Mouse (Mus musculus): ENCODE measurements around the gene Myt1l.

Gene Myt1l

DNA sequence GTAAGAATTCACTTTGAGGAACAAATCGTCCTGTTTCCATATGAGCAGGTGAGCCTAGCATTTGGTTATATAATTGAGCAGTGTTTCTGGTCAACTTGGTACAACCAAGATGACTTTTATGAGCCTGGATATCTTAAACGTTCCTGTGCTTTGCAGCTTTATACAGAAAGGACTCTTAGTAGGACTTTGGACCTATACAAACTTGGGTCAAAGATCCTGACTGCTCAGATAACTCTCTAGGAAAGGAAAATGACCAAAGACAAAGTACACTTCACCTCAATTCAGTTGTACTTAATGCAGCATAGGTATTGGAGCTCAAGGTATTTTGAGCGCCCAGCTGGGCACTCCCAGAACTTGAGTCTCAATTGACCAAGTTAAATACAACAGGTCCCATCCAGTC is 388.0 kb downstream of the Myt1l start:
- no peak for DNase-seq (ENCODE audit: low spot score)

DNA sequence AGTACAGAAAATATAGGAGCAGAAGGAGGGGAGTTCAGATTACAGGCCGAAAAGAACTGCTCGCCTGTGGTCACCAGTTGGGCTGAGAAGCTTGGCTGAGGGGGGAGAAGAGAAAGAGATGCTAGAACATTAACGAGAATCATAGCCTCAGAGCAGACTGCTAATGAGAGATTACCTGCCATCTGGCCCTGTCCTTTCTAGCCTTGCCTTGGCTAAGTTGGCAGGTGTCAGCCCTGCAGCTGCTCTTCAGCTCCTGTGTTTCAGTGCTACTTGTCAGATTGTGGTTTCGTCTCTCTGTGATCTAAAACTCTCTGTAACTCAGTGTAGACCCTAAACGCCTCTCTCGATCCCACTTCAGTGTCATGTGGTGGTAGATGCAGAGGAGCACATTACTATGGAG is 388.6 kb downstream of the Myt1l start:
- no peak for DNase-seq (ENCODE audit: low spot score)

DNA sequence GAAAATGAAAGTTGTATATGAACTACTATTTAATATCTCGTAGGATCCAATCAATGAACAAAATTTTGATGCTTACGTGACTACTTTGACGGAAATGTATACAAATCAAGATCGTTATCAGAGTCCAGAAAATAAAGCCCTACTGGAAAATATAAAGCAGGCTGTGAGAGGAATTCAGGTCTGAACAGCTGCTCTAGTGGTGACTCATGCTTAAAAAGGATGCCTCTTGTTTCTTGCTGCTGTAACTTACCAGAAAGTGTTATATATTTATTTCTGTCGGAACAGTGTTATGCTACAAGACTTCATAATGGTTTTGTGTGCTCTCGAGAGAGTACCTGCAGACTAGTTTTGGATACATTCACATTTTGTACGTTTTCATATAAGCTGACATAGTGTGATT is 392.1 kb downstream of the Myt1l start:
- no peak for DNase-seq (ENCODE audit: low spot score)

DNA sequence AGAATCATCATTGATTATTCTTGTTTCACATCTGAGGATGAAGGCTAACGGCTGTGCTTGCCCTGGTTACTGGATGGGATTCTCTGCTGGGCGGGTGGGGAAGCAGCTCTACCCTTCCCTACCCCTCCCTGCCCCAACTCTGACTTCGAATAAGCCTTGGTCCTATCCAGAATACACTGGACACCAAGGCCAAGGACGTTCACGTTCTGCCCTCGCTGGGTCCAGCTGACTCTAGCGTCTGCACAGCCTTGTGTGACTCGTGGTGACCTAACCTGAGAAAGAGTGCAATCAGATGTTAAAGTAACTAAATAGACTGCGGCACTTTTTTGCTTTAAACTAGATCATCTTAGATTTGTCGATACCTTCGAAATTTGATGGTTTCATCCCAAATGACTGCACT is 393.3 kb downstream of the Myt1l start:
- DNase-seq (ENCODE audit: low spot score), result no peak

DNA sequence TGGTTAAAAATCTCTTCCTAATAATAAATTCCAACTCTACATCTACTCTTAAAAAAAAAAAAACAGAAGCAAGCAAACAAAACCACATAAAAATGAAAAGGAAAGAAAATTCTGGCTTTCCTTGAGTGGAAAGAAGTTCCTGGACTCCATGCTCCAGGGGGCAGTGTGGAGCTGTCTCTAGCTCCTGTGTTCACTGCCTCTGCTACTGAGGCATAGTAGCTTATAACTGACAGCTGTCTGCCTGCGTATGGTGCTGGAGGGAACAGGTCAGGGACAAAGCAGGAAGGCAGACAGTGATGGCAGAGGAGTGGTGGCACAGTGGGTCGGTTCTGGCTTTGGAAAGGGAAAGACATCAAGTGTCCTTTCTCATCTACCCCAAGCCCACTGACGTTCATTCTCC is 398.7 kb downstream of the Myt1l start:
- no peak for DNase-seq (ENCODE audit: low spot score)

DNA sequence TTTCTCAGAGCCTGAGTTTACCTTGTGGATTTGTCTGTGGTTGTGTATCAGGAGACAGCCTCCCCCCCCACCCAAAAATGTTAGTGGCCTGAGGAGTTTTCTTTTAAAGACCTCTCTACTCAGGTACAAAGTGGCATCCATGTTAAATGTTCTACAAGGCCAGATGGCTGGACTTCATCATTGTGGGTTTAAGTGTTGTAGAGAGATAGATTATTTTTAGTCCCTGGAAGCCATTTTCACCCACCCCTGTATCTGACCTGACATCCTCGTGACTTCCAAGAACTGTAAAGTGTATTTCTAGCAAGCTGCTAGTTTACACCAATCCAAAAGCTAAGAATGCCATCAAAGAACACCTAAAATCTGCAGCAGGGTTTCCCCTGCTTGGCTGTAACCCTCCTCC is 402.4 kb downstream of the Myt1l start:
- DNase-seq (ENCODE audit: low spot score), result no peak

DNA sequence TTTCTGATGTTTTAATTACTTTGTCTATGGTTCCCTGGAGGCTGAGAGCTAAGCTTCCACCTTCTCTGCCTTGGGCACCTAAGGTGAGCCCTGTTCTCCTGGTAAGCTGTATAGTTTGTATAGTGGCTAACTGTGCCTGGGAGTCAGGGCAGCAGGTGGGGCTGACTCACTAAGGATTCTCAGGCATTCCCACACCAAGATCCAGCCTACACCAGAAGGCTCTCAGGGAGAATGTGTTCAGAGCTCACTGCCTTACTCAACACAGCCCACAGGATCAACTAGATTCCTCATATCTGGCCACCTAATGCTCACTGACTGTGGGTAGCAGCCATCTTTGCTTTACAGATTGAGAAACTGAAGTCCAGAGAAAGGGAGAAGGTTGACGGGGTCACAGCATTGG is 404.8 kb downstream of the Myt1l start:
- DNase-seq (ENCODE audit: low spot score), result no peak

DNA sequence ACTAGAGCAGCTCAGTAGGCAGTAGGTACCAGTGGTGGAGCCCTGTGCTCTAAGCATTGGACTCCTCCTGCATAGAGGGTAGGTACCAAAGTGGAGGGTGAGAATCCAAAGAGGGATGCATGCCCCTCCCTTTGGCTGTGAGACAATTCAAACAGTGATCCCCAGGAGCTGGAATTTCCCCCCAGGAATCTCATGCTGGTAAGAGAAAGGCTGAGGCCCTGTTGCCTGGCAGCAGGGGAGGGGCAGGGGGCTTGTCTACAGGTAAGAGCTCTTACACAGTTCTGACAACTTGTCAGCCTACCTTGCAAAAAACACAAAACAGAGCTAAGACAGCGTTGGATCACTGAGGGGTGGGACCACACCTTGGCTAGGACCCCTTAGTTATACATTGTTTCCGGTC is 405.3 kb downstream of the Myt1l start:
- DNase-seq (ENCODE audit: low spot score), result no peak

DNA sequence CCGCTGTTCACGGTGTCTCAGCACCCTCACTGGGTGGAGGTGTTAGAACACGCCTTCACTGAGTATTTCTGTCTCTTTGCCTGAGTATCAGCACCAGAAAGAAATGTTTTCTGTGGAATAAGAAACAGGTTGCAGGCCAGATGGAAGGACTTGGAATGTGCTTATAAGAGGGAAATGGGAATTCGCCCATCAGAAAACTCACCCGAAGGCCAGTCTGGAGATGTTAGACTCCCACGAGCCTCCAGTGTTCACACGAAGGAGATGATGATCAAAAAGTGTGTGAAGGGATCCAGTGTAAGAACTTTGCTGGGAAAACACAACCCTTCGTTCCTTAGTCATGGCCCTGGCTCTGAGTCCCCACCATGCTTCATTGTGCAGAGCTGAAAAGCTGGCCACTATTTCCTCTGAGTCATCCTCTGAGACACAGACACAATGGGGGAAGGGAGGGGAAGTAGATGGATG is 406.0 kb downstream of the Myt1l start:
- no peak for DNase-seq (ENCODE audit: low spot score)

DNA sequence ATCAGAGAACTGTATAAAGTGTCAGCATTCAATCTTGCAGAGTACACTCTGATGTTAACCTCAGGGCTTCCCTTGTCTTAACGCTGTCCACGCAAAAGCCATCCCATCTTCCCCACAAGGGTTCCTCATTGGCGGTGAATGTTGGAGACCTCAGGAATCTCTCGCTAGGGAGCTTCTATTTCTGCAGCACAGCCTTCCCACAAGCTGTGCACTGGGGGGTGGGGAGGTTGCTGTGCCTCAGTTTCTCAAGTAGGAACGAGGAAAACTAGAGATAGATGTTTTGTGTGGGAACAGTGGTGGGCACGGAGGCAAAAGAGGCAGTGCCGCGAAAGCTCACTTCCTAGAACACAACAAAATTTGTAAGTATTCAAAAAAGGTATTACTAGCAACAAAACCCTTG is 409.1 kb downstream of the Myt1l start, which contains the start of gene Pxdn:
Gene Pxdn (plus strand): TSS at position 301 of the 400 bp plus-strand sequence.
- DNase-seq (ENCODE audit: low spot score), result no peak

DNA sequence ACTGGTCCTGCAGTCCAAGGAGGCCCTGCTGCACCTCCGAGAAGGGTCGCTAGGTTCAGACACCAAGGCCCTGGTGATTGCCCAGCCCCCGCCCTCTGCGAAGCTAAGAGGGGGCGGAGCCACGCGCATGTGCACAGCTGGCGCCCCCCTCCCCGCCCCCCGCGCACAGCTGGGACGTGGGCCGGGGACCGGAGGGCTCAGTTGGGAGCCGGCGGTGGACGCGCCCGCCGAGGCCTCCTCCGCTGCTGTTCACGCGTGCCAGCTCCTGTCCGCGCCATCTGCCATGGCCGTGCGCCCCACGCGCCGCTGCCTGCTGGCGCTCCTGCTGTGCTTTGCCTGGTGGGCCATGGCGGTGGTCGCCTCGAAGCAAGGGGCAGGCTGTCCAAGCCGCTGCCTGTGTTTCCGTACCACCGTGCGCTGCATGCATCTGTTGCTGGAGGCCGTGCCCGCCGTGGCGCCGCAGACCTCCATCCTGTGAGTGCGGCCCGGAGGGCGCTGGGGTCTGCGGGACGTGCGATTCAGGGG is 409.7 kb downstream of the Myt1l start:
- peak; percentile 52 for DNase-seq (ENCODE audit: low spot score)

DNA sequence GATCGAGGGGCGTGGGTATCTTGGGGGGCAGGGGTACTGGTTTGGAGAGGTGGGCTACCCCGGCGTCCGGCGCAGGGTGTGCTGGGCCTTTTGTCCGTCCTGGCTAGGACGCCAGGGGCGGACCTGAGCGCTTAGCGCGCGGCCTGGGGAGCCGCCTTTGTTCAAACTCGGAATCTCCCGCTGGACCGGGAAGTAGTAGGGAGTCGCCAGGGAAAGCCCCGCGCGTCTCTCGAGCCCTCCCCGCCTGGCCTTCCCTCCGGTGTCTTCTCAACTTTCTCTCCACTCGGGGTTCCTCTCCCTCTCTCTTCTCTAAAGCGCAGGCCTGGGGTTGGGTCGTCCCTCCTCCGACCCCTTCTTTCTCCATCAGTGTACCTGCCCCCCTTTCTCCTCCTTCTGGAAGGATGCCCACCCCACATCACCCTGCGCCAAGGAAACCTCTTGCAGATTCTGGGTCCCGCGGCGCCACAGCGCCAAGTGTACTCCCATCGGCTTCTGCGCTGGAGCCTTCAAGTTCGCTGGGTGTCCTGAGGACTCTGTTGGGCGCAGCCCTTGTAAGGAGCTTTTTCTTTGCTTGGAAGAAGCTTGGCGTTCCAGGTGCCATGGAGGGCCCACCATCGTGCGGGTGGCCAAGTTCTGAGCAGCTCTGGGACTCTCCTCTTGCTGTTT is 410.3 kb downstream of the Myt1l start:
- peak; percentile 56 for DNase-seq (ENCODE audit: low spot score)

DNA sequence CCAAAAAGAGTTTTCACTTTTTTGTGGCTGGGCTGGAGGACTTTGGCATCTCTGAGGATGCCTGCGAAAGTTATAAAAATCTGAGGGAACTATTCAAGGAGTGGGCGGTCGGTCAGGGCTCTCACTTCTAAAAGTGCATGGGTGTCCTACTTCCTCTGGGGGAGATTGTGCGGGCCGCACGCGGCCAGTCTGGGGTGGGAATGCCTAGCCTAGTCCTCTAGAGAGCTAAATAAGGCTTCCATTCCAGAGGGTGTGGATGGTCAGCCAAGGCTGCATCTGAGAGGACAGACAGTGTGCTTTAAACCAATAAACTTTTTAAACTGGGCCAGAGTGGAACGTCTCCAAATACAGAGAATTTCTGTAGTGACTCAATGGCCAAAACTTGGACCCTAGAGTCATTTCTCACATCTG is 411.1 kb downstream of the Myt1l start:
- no peak for DNase-seq (ENCODE audit: low spot score)

DNA sequence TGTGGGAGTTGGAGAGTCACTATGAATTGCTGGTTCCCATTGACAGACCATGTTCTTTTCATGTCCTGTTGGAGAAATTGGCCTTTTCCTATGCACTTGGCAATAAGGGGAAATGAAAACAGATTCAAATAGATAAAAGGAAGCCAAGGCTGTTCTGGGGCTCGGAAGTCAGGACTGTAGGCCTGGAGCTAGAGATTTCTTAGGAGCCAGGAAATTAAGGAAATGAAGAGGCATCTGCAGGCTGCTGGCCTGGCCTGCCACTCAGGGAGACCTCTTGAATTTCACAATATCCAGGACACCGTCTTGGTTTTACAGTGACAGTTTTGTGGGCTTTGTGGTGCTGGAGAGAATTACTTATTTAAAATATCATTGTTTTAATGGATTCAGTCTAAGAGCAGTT is 414.3 kb downstream of the Myt1l start:
- DNase-seq (ENCODE audit: low spot score), result no peak

DNA sequence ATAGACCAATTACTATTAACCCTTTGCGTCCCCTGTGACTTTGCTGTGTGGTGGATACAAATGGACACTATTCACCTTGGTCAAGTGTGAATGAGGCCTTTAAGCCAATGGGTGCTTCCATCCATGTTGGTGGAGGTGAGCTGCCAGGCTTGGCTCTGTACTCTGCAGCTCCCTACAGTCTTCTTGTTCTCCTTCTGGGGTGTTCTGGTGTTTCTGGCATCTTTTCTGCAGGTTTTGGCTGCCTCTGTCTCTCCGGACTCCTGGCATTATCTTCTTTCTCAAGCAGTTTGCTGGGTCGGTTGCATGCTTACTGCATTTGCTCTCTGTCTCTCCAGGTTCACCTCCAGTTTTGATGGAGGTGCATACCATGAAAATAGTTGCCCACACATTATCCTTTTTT is 416.5 kb downstream of the Myt1l start:
- DNase-seq (ENCODE audit: low spot score), result no peak

DNA sequence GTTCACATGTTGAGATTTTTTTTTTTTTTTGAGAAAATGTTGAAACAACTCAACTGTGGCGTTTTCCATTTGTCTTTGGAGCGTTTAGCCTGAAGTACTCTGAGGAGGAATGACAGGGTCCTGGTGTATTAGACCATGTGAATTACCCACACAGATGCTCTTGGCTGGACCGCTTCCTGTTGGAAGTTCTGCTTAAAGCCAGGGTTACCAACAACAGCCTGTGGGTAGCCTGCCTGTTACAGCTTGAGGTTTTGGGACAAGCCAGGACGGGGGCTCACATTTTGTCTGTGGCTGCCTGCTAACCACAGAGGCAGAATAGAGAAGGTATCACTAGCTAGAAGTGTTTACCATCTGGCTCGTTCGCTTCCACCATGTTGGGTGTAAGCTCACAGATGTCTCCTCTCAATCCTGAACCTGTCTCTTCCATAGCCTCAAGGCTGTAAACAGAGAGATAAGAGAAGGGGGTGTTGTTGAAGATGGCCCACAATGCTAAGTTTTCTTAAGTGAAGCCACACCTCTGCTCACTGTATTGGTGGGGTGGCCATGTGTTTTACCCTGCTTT is 417.1 kb downstream of the Myt1l start:
- no peak for DNase-seq (ENCODE audit: low spot score)

DNA sequence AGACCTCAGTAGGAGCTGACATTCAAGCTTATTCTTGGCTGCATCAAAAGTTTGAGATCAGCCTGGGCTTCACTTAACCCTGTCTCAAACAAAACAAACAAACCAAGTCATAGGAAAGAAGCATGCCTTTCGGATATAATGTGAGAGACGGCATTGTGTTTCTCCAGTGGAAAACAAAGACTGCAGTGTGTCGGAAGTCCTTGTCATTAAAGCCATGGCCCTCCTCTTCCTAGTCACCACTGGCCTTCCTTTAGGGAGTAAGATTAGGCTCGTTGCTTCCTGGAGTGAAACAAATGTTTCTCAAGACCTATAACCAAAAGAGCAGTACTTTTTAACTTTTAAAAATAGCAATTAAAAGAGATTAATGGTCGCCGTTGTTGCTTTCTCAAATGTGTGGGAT is 422.9 kb downstream of the Myt1l start:
- DNase-seq (ENCODE audit: low spot score), result no peak

DNA sequence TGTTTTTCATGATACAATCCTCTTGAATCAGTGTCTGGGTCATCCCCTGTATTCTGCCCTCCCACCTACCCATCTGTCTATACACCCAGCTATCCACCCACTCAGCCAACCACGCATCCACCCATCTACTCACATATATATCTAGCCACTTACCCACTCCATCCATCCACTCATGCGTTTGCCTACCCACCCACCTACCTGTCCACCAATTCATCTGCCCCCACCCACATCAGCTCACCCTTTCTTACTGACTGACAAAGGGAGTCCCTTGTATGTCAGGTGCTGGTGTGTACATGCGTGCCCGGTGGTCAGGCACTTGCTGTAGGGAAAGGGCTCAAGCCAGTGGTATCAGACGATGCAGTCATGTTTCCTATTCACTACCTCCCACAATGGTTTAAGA is 423.3 kb downstream of the Myt1l start:
- no peak for DNase-seq (ENCODE audit: low spot score)

DNA sequence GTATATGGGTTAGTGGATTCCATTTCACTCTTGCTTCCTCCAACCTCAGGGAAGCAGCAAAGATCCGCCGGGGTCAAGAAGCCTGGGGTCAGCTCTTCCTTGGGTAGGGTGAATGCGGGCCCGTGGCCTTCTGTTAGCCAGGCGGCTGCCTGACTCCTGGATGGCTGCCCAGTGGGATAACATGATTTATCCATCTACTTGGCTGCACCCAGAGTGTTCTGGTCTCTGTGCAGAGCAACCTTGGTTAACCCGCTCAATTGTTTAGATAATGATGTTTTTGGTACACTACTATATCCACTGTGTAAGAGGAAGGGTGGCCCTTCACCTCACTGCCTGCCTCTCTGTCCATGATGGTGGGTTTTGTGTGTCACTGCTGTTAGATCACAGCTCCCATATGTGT is 423.9 kb downstream of the Myt1l start:
- peak; percentile 37 for DNase-seq (ENCODE audit: low spot score)

DNA sequence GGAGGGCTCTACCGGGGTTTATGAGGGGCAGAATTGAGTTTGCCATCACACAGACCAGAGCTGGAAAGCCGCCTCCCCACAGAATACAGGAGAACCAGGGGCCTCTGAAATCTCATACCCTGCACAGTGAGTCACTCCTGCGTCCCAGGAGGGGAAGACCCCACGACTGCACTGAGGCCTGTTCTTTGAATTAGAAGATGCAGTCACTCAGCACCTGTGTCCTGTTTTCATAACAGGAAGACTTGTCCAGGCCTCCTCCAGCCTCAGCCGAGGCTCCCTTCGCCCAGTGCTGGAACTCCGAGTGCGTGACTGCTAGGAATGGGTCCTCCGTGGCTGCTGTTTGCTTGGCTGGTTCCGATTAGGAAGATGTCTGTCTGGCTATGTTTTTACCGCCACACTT is 425.8 kb downstream of the Myt1l start:
- DNase-seq (ENCODE audit: low spot score), result no peak

DNA sequence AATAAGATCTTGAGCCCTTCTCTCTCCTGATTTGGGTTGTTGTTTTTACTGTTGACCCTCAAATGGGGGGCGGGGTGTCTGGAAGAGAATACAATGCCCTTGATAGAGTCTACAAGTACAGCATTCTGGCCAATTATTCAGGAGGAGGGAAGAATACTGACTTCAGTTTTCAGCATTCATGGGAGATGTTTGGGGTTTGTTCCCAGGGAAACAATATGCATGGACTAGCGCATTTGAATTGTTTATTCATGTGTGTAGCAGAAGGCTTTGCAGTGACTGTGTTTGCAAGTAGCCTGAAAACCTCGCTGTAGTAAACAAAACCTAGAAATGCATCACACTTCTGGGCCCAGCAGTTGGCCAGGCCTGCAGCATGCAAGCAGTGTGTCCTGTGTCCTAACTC is 426.3 kb downstream of the Myt1l start:
- no peak for DNase-seq (ENCODE audit: low spot score)

DNA sequence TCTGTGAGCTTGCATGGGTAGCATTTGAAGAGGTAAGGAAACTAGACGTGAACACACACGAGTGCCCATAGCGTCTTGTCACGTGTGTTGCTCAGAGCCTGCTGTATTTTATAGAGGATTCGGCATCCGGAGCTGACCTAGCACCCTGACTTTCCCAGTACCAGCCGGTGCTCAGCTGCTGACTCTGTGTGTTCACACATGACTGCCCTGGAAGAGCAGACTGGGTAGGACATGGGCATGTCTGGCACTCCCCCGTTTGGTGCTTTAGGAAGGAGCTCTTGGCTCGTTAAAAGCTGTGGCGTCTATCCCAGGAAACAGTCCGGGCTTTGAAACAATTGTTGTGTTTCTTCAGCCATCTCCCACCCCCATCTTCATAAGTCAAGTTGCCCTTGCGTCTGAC is 428.8 kb downstream of the Myt1l start:
- no peak for DNase-seq (ENCODE audit: low spot score)

DNA sequence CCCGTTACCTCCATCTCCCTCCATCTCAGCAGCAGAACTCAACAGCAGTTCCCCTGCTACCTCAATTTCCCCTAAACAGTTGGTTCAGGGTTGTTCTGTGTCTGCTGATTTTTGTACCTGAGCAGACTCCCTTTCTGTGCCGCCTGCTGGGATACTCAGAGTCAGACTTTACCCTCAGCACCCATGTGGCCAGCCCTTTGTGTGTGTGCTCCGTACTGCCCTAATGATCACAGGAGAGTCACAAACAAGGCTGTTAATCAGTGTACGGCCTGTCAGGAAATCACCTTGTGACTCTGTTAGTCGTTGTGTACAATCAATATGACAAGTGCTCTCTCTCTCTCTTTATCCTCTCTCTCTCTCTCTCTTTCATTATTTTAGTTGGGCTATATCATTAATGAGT is 430.5 kb downstream of the Myt1l start:
- DNase-seq (ENCODE audit: low spot score), result no peak

DNA sequence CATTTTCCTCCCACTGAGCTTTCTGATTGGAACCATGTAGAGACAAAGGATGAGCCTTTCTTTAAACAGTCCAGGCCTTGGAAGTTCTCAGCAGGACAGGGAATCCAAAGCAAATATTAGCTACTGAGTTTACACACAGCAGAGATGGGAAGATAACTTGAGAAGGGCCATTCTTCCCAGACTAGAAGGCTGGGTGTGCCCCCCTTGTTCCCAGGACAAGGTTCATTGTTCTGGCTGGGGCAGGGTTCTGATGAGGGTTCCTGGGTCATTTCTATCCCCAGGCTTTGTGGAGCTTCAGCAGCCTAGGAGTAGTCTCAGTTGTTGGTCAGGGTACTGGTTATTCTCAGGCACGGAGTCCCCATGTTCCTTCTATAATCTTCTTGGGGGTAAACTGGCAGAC is 432.9 kb downstream of the Myt1l start:
- DNase-seq (ENCODE audit: low spot score), result no peak
